Mouse (Mus musculus) forebrain, postnatal 0 days (tissue): ENCODE measurements around the gene Nvl. TPM values are rescaled to one million over a fixed set of nuclear protein-coding genes. Genes with fewer than 3 reads are reported as not detected.

Source experiments
- ATAC-seq: fragments of 200-750 bp; cut with Nextera tagmentation; 2 replicates; pipeline ENCODE4 v1.8.0; 2017; ENCODE audit warnings: mild to moderate bottlenecking, moderate library complexity
- DNase-seq: peaks from one replicate; pipeline ENCODE4 v3.0.0-alpha.2; 2015
- H3K27ac ChIP-seq: fragments of 300-500 bp; sonication (generic); 2 replicates; pipeline ENCODE4 v1.5.1; 2014; ENCODE audit warnings: low read depth, mild to moderate bottlenecking, antibody characterized with exemption, low read length, moderate library complexity, mixed read lengths
- H3K27me3 ChIP-seq: fragments of 300-500 bp; sonication (generic); 2 replicates; pipeline ENCODE4 v1.6.1; 2014; ENCODE audit warnings: mild to moderate bottlenecking, low read length, mixed read lengths; ENCODE audit not compliant: insufficient read depth
- H3K36me3 ChIP-seq: fragments of 300-500 bp; sonication (generic); 2 replicates; pipeline ENCODE4 v1.6.1; 2014; ENCODE audit warnings: mild to moderate bottlenecking, moderate library complexity; ENCODE audit not compliant: insufficient read depth
- H3K4me1 ChIP-seq: fragments of 300-500 bp; sonication (generic); 2 replicates; pipeline ENCODE4 v1.6.1; 2014; ENCODE audit warnings: antibody characterized with exemption; ENCODE audit not compliant: insufficient read depth
- H3K4me2 ChIP-seq: fragments of 300-500 bp; sonication (generic); 2 replicates; pipeline ENCODE4 v1.6.1; 2014; ENCODE audit warnings: low read depth, mild to moderate bottlenecking, moderate library complexity
- H3K4me3 ChIP-seq: fragments of 300-500 bp; sonication (generic); 2 replicates; pipeline ENCODE4 v1.5.1; 2014; ENCODE audit warnings: low read depth, low read length, mixed read lengths
- H3K9ac ChIP-seq: fragments of 300-500 bp; sonication (generic); 2 replicates; pipeline ENCODE4 v1.6.1; 2014; ENCODE audit warnings: mild to moderate bottlenecking
- H3K9me3 ChIP-seq: fragments of 300-500 bp; sonication (generic); 2 replicates; pipeline ENCODE4 v1.6.1; 2016; ENCODE audit warnings: low read length
- CTCF ChIP-seq: sonication (generic); IDR thresholded peaks from 2 replicates; pipeline ENCODE4 v1.5.1; 2016; ENCODE audit warnings: antibody characterized with exemption, control low read depth, low read depth
- WGBS: fragments of 180-500 bp; shearing (Covaris S2); extraction: QIAGEN DNeasy Blood & Tissue Kit; methylation state at CpG from one replicate; pipeline ENCODE4 v1.1.7; 2014; 5-methylcytosine and 5-hydroxymethylcytosine counted together
- polyA plus RNA-seq: library from polyadenylated mRNA; unstranded; fragments of >200 nt; fragmentation: Nextera tagmentation; extraction: Ambion mirVana; gene quantifications from 2 replicates; pipeline ENCODE4 v1.2.1, GENCODE M21; 2015
- total RNA-seq: library from RNA; depleted of rRNA; stranded (reverse); fragments of >200 nt; gene quantifications from 2 replicates; pipeline ENCODE4 v1.2.3, GENCODE M21; 2014

The Nvl gene
- total and polyA plus RNA-seq, 2 experiments from 2014 or later, result 25.2 to 39.7 TPM

- DNase-seq (no peak), ATAC-seq (no peak)
- WGBS, result 93% methylated on average over 7 of the region's 7 CpGs
- TF ChIP-seq CTCF, result no peak
- no peak overlapping the region for H3K9ac ChIP-seq
- no peak overlapping the region for H3K4me3 ChIP-seq
- H3K4me1 ChIP-seq, result peaks cover 6% of the 10 kb centered on the region; the same call in 1 of the 2 replicates
- no peak overlapping the region for H3K27ac ChIP-seq
- H3K27me3 ChIP-seq, result no peaks in the 10 kb centered on the region
- H3K4me2 ChIP-seq, result no peak overlapping the region
- H3K9me3 ChIP-seq, result no peaks in the 10 kb centered on the region
- peaks cover 47% of the 10 kb centered on the region for H3K36me3 ChIP-seq
Observed at GRCm38 (mm10) chr1:181138730-181139129, 5.3 kb downstream of the Nvl start.

GRCm38 (mm10) chr1:181131915-181132314 is 12.1 kb downstream of the Nvl start:
- no peak for ATAC-seq
- 94% methylated on average over 6 of the region's 6 CpGs for WGBS
- Histone ChIP-seq H3K4me3 (no peak overlapping the region), H3K27me3 (no peaks in the 10 kb centered on the region), H3K27ac (no peak overlapping the region), H3K4me2 (no peak overlapping the region), H3K9ac (no peak overlapping the region), H3K9me3 (no peaks in the 10 kb centered on the region), H3K4me1 (no peaks in the 10 kb centered on the region), H3K36me3 (peaks cover 59% of the 10 kb centered on the region)
- TF ChIP-seq CTCF, result no peak
- no peak for DNase-seq

GRCm38 (mm10) chr1:181126766-181127165 is 17.2 kb downstream of the Nvl start:
- H3K36me3 ChIP-seq, result peaks cover 54% of the 10 kb centered on the region
- TF ChIP-seq CTCF, result no peak
- DNase-seq (no peak), ATAC-seq (no peak)
- WGBS, result 95% methylated on average over 9 of the region's 9 CpGs
- H3K9ac ChIP-seq, result no peak overlapping the region
- no peaks in the 10 kb centered on the region for H3K4me1 ChIP-seq
- no peak overlapping the region for H3K4me2 ChIP-seq
- no peaks in the 10 kb centered on the region for H3K27me3 ChIP-seq
- H3K27ac ChIP-seq, result no peak overlapping the region
- no peaks in the 10 kb centered on the region for H3K9me3 ChIP-seq
- H3K4me3 ChIP-seq, result no peak overlapping the region

- WGBS, result 98% methylated on average over 3 of the region's 3 CpGs
- H3K27ac ChIP-seq, result no peak overlapping the region
- ATAC-seq (no peak), DNase-seq (no peak)
- no peak for TF ChIP-seq CTCF
- H3K36me3 ChIP-seq, result peaks cover 59% of the 10 kb centered on the region
- no peak overlapping the region for H3K9ac ChIP-seq
- H3K4me3 ChIP-seq, result no peak overlapping the region
- no peak overlapping the region for H3K4me2 ChIP-seq
- no peaks in the 10 kb centered on the region for H3K4me1 ChIP-seq
- H3K9me3 ChIP-seq, result no peaks in the 10 kb centered on the region
- H3K27me3 ChIP-seq, result no peaks in the 10 kb centered on the region
Observed at GRCm38 (mm10) chr1:181125916-181126315, 18.1 kb downstream of the Nvl start.

- WGBS, result 88% methylated on average over 2 of the region's 2 CpGs
- ATAC-seq, result no peak
- DNase-seq, result no peak
- Histone ChIP-seq H3K27me3 (no peaks in the 10 kb centered on the region), H3K36me3 (peaks cover 59% of the 10 kb centered on the region), H3K4me1 (no peaks in the 10 kb centered on the region), H3K9me3 (no peaks in the 10 kb centered on the region), H3K4me2 (no peak overlapping the region), H3K27ac (no peak overlapping the region), H3K4me3 (no peak overlapping the region), H3K9ac (no peak overlapping the region)
- no peak for TF ChIP-seq CTCF
Observed at GRCm38 (mm10) chr1:181124145-181124544, 19.9 kb downstream of the Nvl start.

- Histone ChIP-seq H3K9ac (no peak overlapping the region), H3K4me3 (no peak overlapping the region), H3K4me1 (no peaks in the 10 kb centered on the region), H3K27me3 (no peaks in the 10 kb centered on the region), H3K9me3 (no peaks in the 10 kb centered on the region), H3K4me2 (no peak overlapping the region), H3K36me3 (peaks cover 55% of the 10 kb centered on the region), H3K27ac (no peak overlapping the region)
- TF ChIP-seq CTCF, result no peak
- no peak for ATAC-seq
- no peak for DNase-seq
- 95% methylated on average over 4 of the region's 4 CpGs for WGBS
Observed at GRCm38 (mm10) chr1:181117112-181117511, 26.9 kb downstream of the Nvl start.

- Histone ChIP-seq H3K4me3 (no peak overlapping the region), H3K4me2 (no peak overlapping the region), H3K9ac (no peak overlapping the region), H3K36me3 (peaks cover 37% of the 10 kb centered on the region), H3K4me1 (no peaks in the 10 kb centered on the region), H3K27me3 (no peaks in the 10 kb centered on the region), H3K27ac (no peak overlapping the region), H3K9me3 (no peaks in the 10 kb centered on the region)
- DNase-seq, result no peak
- no peak for ATAC-seq
- no peak for TF ChIP-seq CTCF
- WGBS, result 75% methylated on average over 12 of the region's 12 CpGs
Observed at GRCm38 (mm10) chr1:181090048-181090447, 54.0 kb downstream of the Nvl start.

GRCm38 (mm10) chr1:181084021-181084420 is 60.0 kb downstream of the Nvl start:
- H3K4me3 ChIP-seq, result no peak overlapping the region
- H3K9me3 ChIP-seq, result no peaks in the 10 kb centered on the region
- no peak overlapping the region for H3K9ac ChIP-seq
- no peak overlapping the region for H3K4me2 ChIP-seq
- H3K27me3 ChIP-seq, result no peaks in the 10 kb centered on the region
- H3K4me1 ChIP-seq, result no peaks in the 10 kb centered on the region
- ATAC-seq (no peak), DNase-seq (no peak)
- TF ChIP-seq CTCF, result no peak
- no peak overlapping the region for H3K27ac ChIP-seq
- 48% methylated on average over 2 of the region's 2 CpGs for WGBS
- H3K36me3 ChIP-seq, result no peaks in the 10 kb centered on the region
